Mouse (Mus musculus) MEL-GATA-1-ER (cell line): ENCODE results near the gene Apbb1.

ENCODE experiments used
- DNase-seq: peaks from one replicate; pipeline ENCODE4 v3.0.0-alpha.2; 2012; ENCODE audit warnings: low read depth; ENCODE audit errors: extremely low read depth

Apbb1 gene

GRCm38 (mm10) chr7:105570756-105571155 lies 10.7 kb downstream of the Apbb1 start:
- DNase-seq = no peak

- DNase-seq = no peak
These were observed 11.6 kb downstream of the Apbb1 start for GRCm38 (mm10) chr7:105569512-105570496.

GRCm38 (mm10) chr7:105568988-105569471 lies 12.4 kb downstream of the Apbb1 start:
- no peak for DNase-seq

GRCm38 (mm10) chr7:105568583-105568982 lies 12.9 kb downstream of the Apbb1 start:
- DNase-seq = no peak

GRCm38 (mm10) chr7:105565071-105565836 lies 16.2 kb downstream of the Apbb1 start:
- no peak for DNase-seq

- no peak for DNase-seq
These were observed 18.1 kb downstream of the Apbb1 start for GRCm38 (mm10) chr7:105563367-105563766.

- no peak for DNase-seq
These were observed 19.1 kb downstream of the Apbb1 start for GRCm38 (mm10) chr7:105562317-105562716.

GRCm38 (mm10) chr7:105559016-105559415 lies 22.4 kb downstream of the Apbb1 start:
- DNase-seq = no peak

- no peak for DNase-seq
These were observed 23.8 kb downstream of the Apbb1 start for GRCm38 (mm10) chr7:105557671-105558070.

- DNase-seq = no peak
These were observed 25.0 kb downstream of the Apbb1 start for GRCm38 (mm10) chr7:105556406-105556805.

GRCm38 (mm10) chr7:105555571-105555970 lies 25.9 kb downstream of the Apbb1 start:
- no peak for DNase-seq

- peak; percentile 90 for DNase-seq
These were observed 27.1 kb downstream of the Apbb1 start, which contains the start of gene Smpd1 for GRCm38 (mm10) chr7:105554212-105554942. Smpd1 (plus strand) TSS chr7:105554360.

GRCm38 (mm10) chr7:105553456-105554211 lies 27.8 kb downstream of the Apbb1 start:
- no peak for DNase-seq

- no peak for DNase-seq
These were observed 32.4 kb downstream of the Apbb1 start for GRCm38 (mm10) chr7:105549035-105549434.

GRCm38 (mm10) chr7:105547970-105548369 lies 33.5 kb downstream of the Apbb1 start:
- no peak for DNase-seq

GRCm38 (mm10) chr7:105545986-105546385 lies 35.5 kb downstream of the Apbb1 start:
- DNase-seq = no peak

GRCm38 (mm10) chr7:105534162-105534561 lies 47.3 kb downstream of the Apbb1 start:
- DNase-seq = no peak

- no peak for DNase-seq
These were observed 53.4 kb downstream of the Apbb1 start for GRCm38 (mm10) chr7:105528094-105528493.

- no peak for DNase-seq
These were observed 54.0 kb downstream of the Apbb1 start for GRCm38 (mm10) chr7:105527306-105527937.

- no peak for DNase-seq
These were observed 57.2 kb downstream of the Apbb1 start for GRCm38 (mm10) chr7:105524222-105524621.
